Mouse (Mus musculus) forebrain, embryonic 14.5 days (tissue): ENCODE data around the gene Kars. TPM values are rescaled to one million over a fixed set of nuclear protein-coding genes. Genes with fewer than 3 reads are reported as not detected.

ENCODE experiments used
- ATAC-seq: fragments of 200-750 bp; cut with Nextera tagmentation; 2 replicates; pipeline ENCODE4 v1.8.0; 2017; ENCODE audit warnings: mild to moderate bottlenecking, moderate library complexity
- DNase-seq: peaks from one replicate; pipeline ENCODE4 v3.0.0-alpha.2; 2015; ENCODE audit warnings: low spot score
- H3K27ac ChIP-seq: fragments of 300-500 bp; sonication (generic); 2 replicates; pipeline ENCODE4 v1.5.1; 2014; ENCODE audit warnings: low read depth, mild to moderate bottlenecking, control low read depth, low read length, moderate library complexity
- H3K27me3 ChIP-seq: fragments of 300-500 bp; sonication (generic); replicated peaks from 2 replicates; pipeline ENCODE4 v1.6.1; 2014; ENCODE audit warnings: low read length, control low read depth, mixed read lengths; ENCODE audit not compliant: control insufficient read depth, insufficient read depth
- H3K36me3 ChIP-seq: fragments of 300-500 bp; sonication (generic); 2 replicates; pipeline ENCODE4 v1.6.1; 2014; ENCODE audit warnings: low read length, control low read depth; ENCODE audit not compliant: control insufficient read depth, insufficient read depth
- H3K4me1 ChIP-seq: fragments of 300-500 bp; sonication (generic); 2 replicates; pipeline ENCODE4 v1.6.1; 2014; ENCODE audit warnings: antibody characterized with exemption, low read length, control low read depth; ENCODE audit not compliant: control insufficient read depth, insufficient read depth
- H3K4me2 ChIP-seq: fragments of 300-500 bp; sonication (generic); 2 replicates; pipeline ENCODE4 v1.6.1; 2014; ENCODE audit warnings: mild to moderate bottlenecking, control low read depth, low read length
- H3K4me3 ChIP-seq: fragments of 300-500 bp; sonication (generic); 2 replicates; pipeline ENCODE4 v1.5.1; 2014; ENCODE audit warnings: low read depth, low read length, control low read depth
- H3K9ac ChIP-seq: fragments of 300-500 bp; sonication (generic); 2 replicates; pipeline ENCODE4 v1.6.1; 2014; ENCODE audit warnings: mild to moderate bottlenecking, low read length, control low read depth, moderate library complexity
- H3K9me3 ChIP-seq: fragments of 300-500 bp; sonication (generic); replicated peaks from 2 replicates; pipeline ENCODE4 v1.6.1; 2016; ENCODE audit warnings: low read length, control low read depth, mixed read lengths; ENCODE audit not compliant: control insufficient read depth
- WGBS: fragments of 180-500 bp; shearing (Covaris S2); extraction: QIAGEN DNeasy Blood & Tissue Kit; methylation state at CpG from one replicate; pipeline ENCODE4 v1.1.7; 2014; 5-methylcytosine and 5-hydroxymethylcytosine counted together
- polyA plus RNA-seq: library from polyadenylated mRNA; unstranded; fragments of >200 nt; fragmentation: Nextera tagmentation; extraction: Ambion mirVana; gene quantifications from 2 replicates; pipeline ENCODE4 v1.2.1, GENCODE M21; 2014

Gene Kars
- polyA plus RNA-seq, 1 experiment from 2014 or later: 194 TPM

DNA sequence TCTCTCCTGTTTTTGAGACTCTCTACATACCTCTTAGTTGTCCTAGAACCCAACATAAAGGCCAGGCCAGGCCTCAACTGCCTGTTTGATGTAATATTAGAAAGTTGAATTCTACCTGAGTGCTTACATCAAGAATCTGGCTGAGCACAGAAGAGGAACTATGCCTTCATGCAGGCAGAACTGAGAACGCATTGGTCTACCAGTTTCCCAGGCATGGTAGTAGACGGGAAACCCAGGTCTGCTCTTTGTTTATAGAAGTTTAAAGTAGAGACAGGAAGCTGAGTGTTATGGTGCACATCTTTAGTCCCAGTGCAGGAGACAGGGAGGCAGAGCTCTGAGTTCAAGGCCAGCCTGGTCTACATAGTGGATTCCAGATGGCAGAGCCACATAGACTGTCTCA is 64.0 kb downstream of the Kars start:
- ATAC-seq (no peak), DNase-seq (no peak)
- Histone ChIP-seq H3K4me1 (no peaks in the 10 kb centered on the region), H3K36me3 (peaks cover 74% of the 10 kb centered on the region), H3K9ac (no peak overlapping the region), H3K4me3 (no peak overlapping the region), H3K27ac (no peak overlapping the region), H3K4me2 (no peak overlapping the region), H3K9me3 (no peaks in the 10 kb centered on the region), H3K27me3 (no peaks in the 10 kb centered on the region)
- WGBS: 94% methylated on average over 2 of the region's 2 CpGs

- Histone ChIP-seq H3K36me3 (peaks cover 53% of the 10 kb centered on the region), H3K4me1 (peaks cover 14% of the 10 kb centered on the region), H3K27ac (no peak overlapping the region), H3K4me3 (no peak overlapping the region), H3K27me3 (no peaks in the 10 kb centered on the region), H3K4me2 (no peak overlapping the region), H3K9me3 (no peaks in the 10 kb centered on the region), H3K9ac (no peak overlapping the region)
- no peak for DNase-seq
- 93% methylated on average over 2 of the region's 2 CpGs for WGBS
- ATAC-seq: no peak
These were observed 67.6 kb downstream of the Kars start for GRCm38 (mm10) chr8:111943544-111943943.

Other genes starting within 250 kb of the Kars start
- gene Cfdp1, start 157.0 kb downstream of the Kars start, polyA plus RNA-seq: 173 and 178 TPM in 2 replicates
- 2.0 and 2.7 TPM in 2 replicates for gene Tmem170, start 134.6 kb downstream of the Kars start, polyA plus RNA-seq
- gene Chst5, start 100.9 kb downstream of the Kars start, polyA plus RNA-seq: 2.6 TPM in 2 replicates
- gene Tmem231, start 77.4 kb downstream of the Kars start, polyA plus RNA-seq: 11.8 and 14.3 TPM in 2 replicates
- gene Gabarapl2, start 70.6 kb downstream of the Kars start, polyA plus RNA-seq: 518 and 525 TPM in 2 replicates
- 5.6 and 5.8 TPM in 2 replicates for gene Adat1, start 19.0 kb downstream of the Kars start, polyA plus RNA-seq
- 22.6 and 33.3 TPM in 2 replicates for gene Terf2ip, start 75 bp upstream of the Kars start, polyA plus RNA-seq
- 0.23 and 0.64 TPM in 2 replicates for gene Gm6793, start 3.7 kb upstream of the Kars start, polyA plus RNA-seq